Mouse (Mus musculus): ENCODE results near the gene Tbccd1. TPM values are rescaled to one million over a fixed set of nuclear protein-coding genes. Genes with fewer than 3 reads are reported as not detected.

Gene Tbccd1
- polyA plus RNA-seq, 1 experiment, result 12.5 TPM

- H3K4me1 ChIP-seq (ENCODE audit: control insufficient read depth, insufficient read depth, low read length), result no peaks in the 10 kb centered on the region
- TF ChIP-seq POLR2A (IDR thresholded peaks at IDR 0.05; ENCODE audit: borderline replicate concordance, extremely low read depth, low read depth, low read length) (no peak), CTCF (IDR thresholded peaks at IDR 0.05; ENCODE audit: insufficient read depth, low read length) (no peak)
- WGBS, result 68% methylated on average over 4 of the region's 4 CpGs
- DNase-seq, result no peak
- H3K4me3 ChIP-seq (replicated peaks; ENCODE audit: extremely low read depth, low read depth, low read length), result no peak overlapping the region
Observed at GRCm38 (mm10) chr16:22888835-22889234, 31.4 kb upstream of the Tbccd1 start.

- no peak for DNase-seq
- no peak overlapping the region for H3K4me3 ChIP-seq (replicated peaks; ENCODE audit: extremely low read depth, low read depth, low read length)
- 65% methylated on average over 3 of the region's 3 CpGs for WGBS
- TF ChIP-seq CTCF (IDR thresholded peaks at IDR 0.05; ENCODE audit: insufficient read depth, low read length), result no peak
- no peak for TF ChIP-seq POLR2A (IDR thresholded peaks at IDR 0.05; ENCODE audit: borderline replicate concordance, extremely low read depth, low read depth, low read length)
- no peaks in the 10 kb centered on the region for H3K4me1 ChIP-seq (ENCODE audit: control insufficient read depth, insufficient read depth, low read length)
Observed at GRCm38 (mm10) chr16:22886726-22887125, 29.3 kb upstream of the Tbccd1 start.

GRCm38 (mm10) chr16:22885356-22885755, 27.9 kb upstream of the Tbccd1 start:
- 14% methylated on average over 4 of the region's 4 CpGs for WGBS

GRCm38 (mm10) chr16:22883441-22883840, 26.0 kb upstream of the Tbccd1 start:
- TF ChIP-seq POLR2A (IDR thresholded peaks at IDR 0.05; ENCODE audit: borderline replicate concordance, extremely low read depth, low read depth, low read length) (no peak), CTCF (IDR thresholded peaks at IDR 0.05; ENCODE audit: insufficient read depth, low read length) (no peak)
- WGBS, result 70% methylated on average over 5 of the region's 5 CpGs
- no peak for DNase-seq
- no peaks in the 10 kb centered on the region for H3K4me1 ChIP-seq (ENCODE audit: control insufficient read depth, insufficient read depth, low read length)
- no peak overlapping the region for H3K4me3 ChIP-seq (replicated peaks; ENCODE audit: extremely low read depth, low read depth, low read length)

More at GRCm38 (mm10) chr16:22885356-22885755, 27.9 kb upstream of the Tbccd1 start:
- Histone ChIP-seq H3K4me1 (ENCODE audit: control insufficient read depth, insufficient read depth, low read length) (no peaks in the 10 kb centered on the region), H3K4me3 (replicated peaks; ENCODE audit: extremely low read depth, low read depth, low read length) (no peak overlapping the region)
- DNase-seq, result no peak
- TF ChIP-seq CTCF (IDR thresholded peaks at IDR 0.05; ENCODE audit: insufficient read depth, low read length) (no peak), POLR2A (IDR thresholded peaks at IDR 0.05; ENCODE audit: borderline replicate concordance, extremely low read depth, low read depth, low read length) (no peak)

GRCm38 (mm10) chr16:22881487-22881886, 24.0 kb upstream of the Tbccd1 start:
- DNase-seq, result no peak
- no peak overlapping the region for H3K4me3 ChIP-seq (replicated peaks; ENCODE audit: extremely low read depth, low read depth, low read length)
- TF ChIP-seq CTCF (IDR thresholded peaks at IDR 0.05; ENCODE audit: insufficient read depth, low read length) (no peak), POLR2A (IDR thresholded peaks at IDR 0.05; ENCODE audit: borderline replicate concordance, extremely low read depth, low read depth, low read length) (no peak)
- no peaks in the 10 kb centered on the region for H3K4me1 ChIP-seq (ENCODE audit: control insufficient read depth, insufficient read depth, low read length)
- WGBS, result 31% methylated on average over 4 of the region's 4 CpGs

GRCm38 (mm10) chr16:22880900-22881299, 23.4 kb upstream of the Tbccd1 start:
- H3K4me3 ChIP-seq (replicated peaks; ENCODE audit: extremely low read depth, low read depth, low read length), result no peak overlapping the region
- WGBS, result 27% methylated on average over 6 of the region's 6 CpGs
- H3K4me1 ChIP-seq (ENCODE audit: control insufficient read depth, insufficient read depth, low read length), result no peaks in the 10 kb centered on the region
- TF ChIP-seq CTCF (IDR thresholded peaks at IDR 0.05; ENCODE audit: insufficient read depth, low read length) (no peak), POLR2A (IDR thresholded peaks at IDR 0.05; ENCODE audit: borderline replicate concordance, extremely low read depth, low read depth, low read length) (no peak)
- DNase-seq, result no peak

GRCm38 (mm10) chr16:22879945-22880595, 22.6 kb upstream of the Tbccd1 start:
- no peak overlapping the region for H3K4me3 ChIP-seq (replicated peaks; ENCODE audit: extremely low read depth, low read depth, low read length)
- no peak for TF ChIP-seq POLR2A (IDR thresholded peaks at IDR 0.05; ENCODE audit: borderline replicate concordance, extremely low read depth, low read depth, low read length)
- no peak for TF ChIP-seq CTCF (IDR thresholded peaks at IDR 0.05; ENCODE audit: insufficient read depth, low read length)
- no peak for DNase-seq
- WGBS, result 48% methylated on average over 7 of the region's 7 CpGs
- H3K4me1 ChIP-seq (ENCODE audit: control insufficient read depth, insufficient read depth, low read length), result no peaks in the 10 kb centered on the region

- WGBS, result 63% methylated on average over 7 of the region's 7 CpGs
- Histone ChIP-seq H3K4me1 (ENCODE audit: control insufficient read depth, insufficient read depth, low read length) (no peaks in the 10 kb centered on the region), H3K4me3 (replicated peaks; ENCODE audit: extremely low read depth, low read depth, low read length) (no peak overlapping the region)
- no peak for TF ChIP-seq POLR2A (IDR thresholded peaks at IDR 0.05; ENCODE audit: borderline replicate concordance, extremely low read depth, low read depth, low read length)
- TF ChIP-seq CTCF (IDR thresholded peaks at IDR 0.05; ENCODE audit: insufficient read depth, low read length), result no peak
- no peak for DNase-seq
Observed at GRCm38 (mm10) chr16:22878716-22879115, 21.2 kb upstream of the Tbccd1 start.

GRCm38 (mm10) chr16:22877660-22878390, 20.4 kb upstream of the Tbccd1 start:
- Histone ChIP-seq H3K4me1 (ENCODE audit: control insufficient read depth, insufficient read depth, low read length) (no peaks in the 10 kb centered on the region), H3K4me3 (replicated peaks; ENCODE audit: extremely low read depth, low read depth, low read length) (no peak overlapping the region)
- no peak for DNase-seq
- 67% methylated on average over 11 of the region's 11 CpGs for WGBS
- TF ChIP-seq CTCF (IDR thresholded peaks at IDR 0.05; ENCODE audit: insufficient read depth, low read length) (no peak), POLR2A (IDR thresholded peaks at IDR 0.05; ENCODE audit: borderline replicate concordance, extremely low read depth, low read depth, low read length) (no peak)

Measured in lung, adult 2 months (tissue).